Mouse (Mus musculus): ENCODE results near the gene Rsu1.

Rsu1 gene

GRCm38 (mm10) chr2:13270736-13271135, 479 bp downstream of the Rsu1 start:
- TF ChIP-seq NANOG (IDR thresholded peaks at IDR 0.05; ENCODE audit: borderline replicate concordance, low read length) (no peak), POU5F1 (IDR thresholded peaks at IDR 0.05; ENCODE audit: borderline replicate concordance, low read length) (no peak), CTCF (conservative IDR thresholded peaks at IDR 0.05; ENCODE audit: low read length) (no peak)
- Histone ChIP-seq H3K4me3 (replicated peaks; ENCODE audit: low read length) (peak overlapping the region; percentile 85), H3K4me1 (replicated peaks; ENCODE audit: low read depth, low read length) (peaks cover 20% of the 10 kb centered on the region)

GRCm38 (mm10) chr2:13268681-13269293, 2.4 kb downstream of the Rsu1 start:
- H3K27me3 ChIP-seq (ENCODE audit: insufficient read depth, low read length), result no peaks in the 10 kb centered on the region
- H3K9me3 ChIP-seq (ENCODE audit: low read length), result no peaks in the 10 kb centered on the region
- peaks cover 20% of the 10 kb centered on the region for H3K4me1 ChIP-seq (replicated peaks; ENCODE audit: low read depth, low read length)
- peaks cover 42% of the 10 kb centered on the region for H3K36me3 ChIP-seq (ENCODE audit: insufficient read depth, low read length)
- TF ChIP-seq CTCF (conservative IDR thresholded peaks at IDR 0.05; ENCODE audit: low read length), result no peak
- TF ChIP-seq POU5F1 (IDR thresholded peaks at IDR 0.05; ENCODE audit: borderline replicate concordance, low read length), result no peak
- TF ChIP-seq NANOG (IDR thresholded peaks at IDR 0.05; ENCODE audit: borderline replicate concordance, low read length), result no peak
- no peak overlapping the region for H3K4me3 ChIP-seq (replicated peaks; ENCODE audit: low read length)

More at GRCm38 (mm10) chr2:13270736-13271135, 479 bp downstream of the Rsu1 start:
- H3K27me3 ChIP-seq (ENCODE audit: insufficient read depth, low read length), result no peaks in the 10 kb centered on the region
- H3K9me3 ChIP-seq (ENCODE audit: low read length), result no peaks in the 10 kb centered on the region
- H3K36me3 ChIP-seq (ENCODE audit: insufficient read depth, low read length), result peaks cover 34% of the 10 kb centered on the region

GRCm38 (mm10) chr2:13264875-13265274, 6.3 kb downstream of the Rsu1 start:
- H3K27me3 ChIP-seq (ENCODE audit: insufficient read depth, low read length), result no peaks in the 10 kb centered on the region
- TF ChIP-seq NANOG (IDR thresholded peaks at IDR 0.05; ENCODE audit: borderline replicate concordance, low read length), result no peak
- TF ChIP-seq CTCF (conservative IDR thresholded peaks at IDR 0.05; ENCODE audit: low read length), result peak; percentile 89
- peaks cover 22% of the 10 kb centered on the region for H3K4me1 ChIP-seq (replicated peaks; ENCODE audit: low read depth, low read length)
- H3K36me3 ChIP-seq (ENCODE audit: insufficient read depth, low read length), result peaks cover 46% of the 10 kb centered on the region
- no peaks in the 10 kb centered on the region for H3K9me3 ChIP-seq (ENCODE audit: low read length)
- H3K4me3 ChIP-seq (replicated peaks; ENCODE audit: low read length), result no peak overlapping the region

GRCm38 (mm10) chr2:13263150-13263549, 8.1 kb downstream of the Rsu1 start:
- no peak for TF ChIP-seq POU5F1 (IDR thresholded peaks at IDR 0.05; ENCODE audit: borderline replicate concordance, low read length)
- no peak for TF ChIP-seq NANOG (IDR thresholded peaks at IDR 0.05; ENCODE audit: borderline replicate concordance, low read length)
- TF ChIP-seq CTCF (conservative IDR thresholded peaks at IDR 0.05; ENCODE audit: low read length), result no peak
- peaks cover 34% of the 10 kb centered on the region for H3K36me3 ChIP-seq (ENCODE audit: insufficient read depth, low read length)
- H3K9me3 ChIP-seq (ENCODE audit: low read length), result no peaks in the 10 kb centered on the region
- H3K27me3 ChIP-seq (ENCODE audit: insufficient read depth, low read length), result no peaks in the 10 kb centered on the region
- H3K4me1 ChIP-seq (replicated peaks; ENCODE audit: low read depth, low read length), result peaks cover 37% of the 10 kb centered on the region
- H3K4me3 ChIP-seq (replicated peaks; ENCODE audit: low read length), result no peak overlapping the region

GRCm38 (mm10) chr2:13258606-13259005, 12.6 kb downstream of the Rsu1 start:
- TF ChIP-seq POU5F1 (IDR thresholded peaks at IDR 0.05; ENCODE audit: borderline replicate concordance, low read length) (no peak), CTCF (conservative IDR thresholded peaks at IDR 0.05; ENCODE audit: low read length) (no peak), NANOG (IDR thresholded peaks at IDR 0.05; ENCODE audit: borderline replicate concordance, low read length) (no peak)
- peaks cover 8% of the 10 kb centered on the region for H3K9me3 ChIP-seq (ENCODE audit: low read length)
- peaks cover 25% of the 10 kb centered on the region for H3K36me3 ChIP-seq (ENCODE audit: insufficient read depth, low read length)
- no peak overlapping the region for H3K4me3 ChIP-seq (replicated peaks; ENCODE audit: low read length)
- H3K4me1 ChIP-seq (replicated peaks; ENCODE audit: low read depth, low read length), result peaks cover 38% of the 10 kb centered on the region
- no peaks in the 10 kb centered on the region for H3K27me3 ChIP-seq (ENCODE audit: insufficient read depth, low read length)

- H3K4me1 ChIP-seq (replicated peaks; ENCODE audit: low read depth, low read length), result peaks cover 6% of the 10 kb centered on the region; the same call in 1 of the 2 replicates
- no peaks in the 10 kb centered on the region for H3K9me3 ChIP-seq (ENCODE audit: low read length)
- peaks cover 27% of the 10 kb centered on the region for H3K36me3 ChIP-seq (ENCODE audit: insufficient read depth, low read length)
- TF ChIP-seq POU5F1 (IDR thresholded peaks at IDR 0.05; ENCODE audit: borderline replicate concordance, low read length) (no peak), NANOG (IDR thresholded peaks at IDR 0.05; ENCODE audit: borderline replicate concordance, low read length) (no peak), CTCF (conservative IDR thresholded peaks at IDR 0.05; ENCODE audit: low read length) (no peak)
- H3K27me3 ChIP-seq (ENCODE audit: insufficient read depth, low read length), result no peaks in the 10 kb centered on the region
- no peak overlapping the region for H3K4me3 ChIP-seq (replicated peaks; ENCODE audit: low read length)
Measured at GRCm38 (mm10) chr2:13240711-13241110, 30.5 kb downstream of the Rsu1 start.

- H3K27me3 ChIP-seq (ENCODE audit: insufficient read depth, low read length), result no peaks in the 10 kb centered on the region
- H3K36me3 ChIP-seq (ENCODE audit: insufficient read depth, low read length), result peaks cover 22% of the 10 kb centered on the region
- no peak overlapping the region for H3K4me3 ChIP-seq (replicated peaks; ENCODE audit: low read length)
- peak; percentile 86 for TF ChIP-seq CTCF (conservative IDR thresholded peaks at IDR 0.05; ENCODE audit: low read length)
- TF ChIP-seq POU5F1 (IDR thresholded peaks at IDR 0.05; ENCODE audit: borderline replicate concordance, low read length), result no peak
- H3K4me1 ChIP-seq (replicated peaks; ENCODE audit: low read depth, low read length), result peaks cover 6% of the 10 kb centered on the region; the same call in 1 of the 2 replicates
- H3K9me3 ChIP-seq (ENCODE audit: low read length), result no peaks in the 10 kb centered on the region
Measured at GRCm38 (mm10) chr2:13237140-13237901, 33.9 kb downstream of the Rsu1 start.

- H3K9me3 ChIP-seq (ENCODE audit: low read length), result no peaks in the 10 kb centered on the region
- peaks cover 14% of the 10 kb centered on the region for H3K36me3 ChIP-seq (ENCODE audit: insufficient read depth, low read length)
- H3K4me1 ChIP-seq (replicated peaks; ENCODE audit: low read depth, low read length), result peaks cover 6% of the 10 kb centered on the region; the same call in 1 of the 2 replicates
- H3K27me3 ChIP-seq (ENCODE audit: insufficient read depth, low read length), result no peaks in the 10 kb centered on the region
- no peak overlapping the region for H3K4me3 ChIP-seq (replicated peaks; ENCODE audit: low read length)
- TF ChIP-seq POU5F1 (IDR thresholded peaks at IDR 0.05; ENCODE audit: borderline replicate concordance, low read length), result no peak
- no peak for TF ChIP-seq NANOG (IDR thresholded peaks at IDR 0.05; ENCODE audit: borderline replicate concordance, low read length)
- no peak for TF ChIP-seq CTCF (conservative IDR thresholded peaks at IDR 0.05; ENCODE audit: low read length)
Measured at GRCm38 (mm10) chr2:13235696-13236095, 35.5 kb downstream of the Rsu1 start.

Measured in E14TG2a.4 (cell line).